8 mouse cellular contexts compared by ENCODE assay signal in genomic region chr9:72531996-72532380, GRCm38 (mm10). TPM values are rescaled to one million over a fixed set of nuclear protein-coding genes. Genes with fewer than 3 reads are reported as not detected.
DNase-seq lines count a peak whose midpoint lies in the region; ATAC-seq and TF ChIP-seq lines count a peak whose summit lies in the region.

Gene Rfx7, plus strand, starts transcription at chr9:72532240.

- no peaks in the 10 kb centered on the region for H3K9me3 ChIP-seq in ES-E14 (ENCODE audit: control insufficient read depth, insufficient read depth, low read depth, low read length)
- no peaks in the 10 kb centered on the region for H3K9me3 ChIP-seq in forebrain, embryonic 11.5 days (ENCODE audit: control insufficient read depth, low read length)
- H3K9me3 ChIP-seq in heart, embryonic 15.5 days (replicated peaks) = no peaks in the 10 kb centered on the region
- H3K9me3 ChIP-seq in liver, embryonic 15.5 days (replicated peaks) = no peaks in the 10 kb centered on the region
- H3K9me3 ChIP-seq in neural tube, embryonic 12.5 days = no peaks in the 10 kb centered on the region

- H3K27me3 ChIP-seq in forebrain, embryonic 11.5 days (ENCODE audit: control insufficient read depth, insufficient read depth, low read length) = no peaks in the 10 kb centered on the region
- no peaks in the 10 kb centered on the region for H3K27me3 ChIP-seq in heart, embryonic 15.5 days
- 0 out of 2 replicates have a peak, but pooled peaks cover 6% of the 10 kb centered on the region for H3K27me3 ChIP-seq in liver, embryonic 15.5 days
- H3K27me3 ChIP-seq in neural tube, embryonic 12.5 days (replicated peaks) = no peaks in the 10 kb centered on the region
- H3K27me3 ChIP-seq in testis, adult 2 months (ENCODE audit: control insufficient read depth, insufficient read depth, low read length) = no peaks in the 10 kb centered on the region

- peaks cover 4 to 10% of the 10 kb centered on the region in 2 experiments; a peak in 3 of 4 replicates for H3K4me1 ChIP-seq in ES-E14 (ENCODE audit: control insufficient read depth in 2 of 2, insufficient read depth in 2 of 2, low read length in 2 of 2, poor library complexity in 1 of 2)
- H3K4me1 ChIP-seq in forebrain, embryonic 11.5 days (replicated peaks; ENCODE audit: control insufficient read depth, insufficient read depth, low read length) = peaks cover 8% of the 10 kb centered on the region
- H3K4me1 ChIP-seq in heart, embryonic 15.5 days (replicated peaks) = peaks cover 13% of the 10 kb centered on the region
- peaks cover 30% of the 10 kb centered on the region for H3K4me1 ChIP-seq in liver, embryonic 15.5 days (replicated peaks)
- H3K4me1 ChIP-seq in neural tube, embryonic 12.5 days = peaks cover 11% of the 10 kb centered on the region
- peaks cover 12% of the 10 kb centered on the region for H3K4me1 ChIP-seq in testis, adult 2 months (ENCODE audit: control insufficient read depth, insufficient read depth, low read length)

- H3K27ac ChIP-seq in ES-E14 (ENCODE audit: insufficient read depth, low read depth, low read length, poor library complexity, severe bottlenecking) = peak within 1 kb of the TSS; percentile 99
- H3K27ac ChIP-seq in forebrain, embryonic 11.5 days (ENCODE audit: low read depth, low read length) = peak within 1 kb of the TSS; percentile 99
- peak within 1 kb of the TSS; percentile 100 for H3K27ac ChIP-seq in heart, embryonic 15.5 days
- H3K27ac ChIP-seq in liver, embryonic 15.5 days (replicated peaks) = peak within 1 kb of the TSS; percentile 93
- peak within 1 kb of the TSS; percentile 99 for H3K27ac ChIP-seq in neural tube, embryonic 12.5 days
- H3K27ac ChIP-seq in testis, adult 2 months (ENCODE audit: control insufficient read depth, insufficient read depth, low read depth, low read length) = peak within 1 kb of the TSS; percentile 93

- peak within 1 kb of the TSS; percentile 70 for H3K4me2 ChIP-seq in forebrain, embryonic 11.5 days (ENCODE audit: low read depth, low read length, severe bottlenecking)
- H3K4me2 ChIP-seq in heart, embryonic 15.5 days = peak within 1 kb of the TSS; percentile 84
- H3K4me2 ChIP-seq in liver, embryonic 15.5 days = peak within 1 kb of the TSS; percentile 96
- peak within 1 kb of the TSS; percentile 68 for H3K4me2 ChIP-seq in neural tube, embryonic 12.5 days (replicated peaks)

- ATAC-seq in forebrain, embryonic 11.5 days (replicated peaks; ENCODE audit: low FRiP score) = peak; percentile 86
- ATAC-seq in heart, embryonic 15.5 days (replicated peaks; ENCODE audit: insufficient number of reproducible peaks, insufficient read depth, low FRiP score, low read depth) = peak; percentile 91
- ATAC-seq in liver, embryonic 15.5 days (ENCODE audit: insufficient read depth) = peak; percentile 88
- ATAC-seq in neural tube, embryonic 12.5 days (ENCODE audit: low FRiP score, low read depth) = peak; percentile 89

- TF ChIP-seq POLR2A in testis, adult 2 months (IDR thresholded peaks at IDR 0.05; ENCODE audit: control insufficient read depth, low read depth, low read length) = peak; percentile 63

- H3K4me3 ChIP-seq in ES-E14 (ENCODE audit: insufficient read depth in 1 of 2, low read depth in 1 of 2, low read length in 2 of 2, poor library complexity in 1 of 2, severe bottlenecking in 1 of 2) = peak within 1 kb of the TSS; percentile 91 to 97
- peak within 1 kb of the TSS; percentile 92 for H3K4me3 ChIP-seq in forebrain, embryonic 11.5 days (ENCODE audit: low read depth, low read length)
- H3K4me3 ChIP-seq in heart, embryonic 15.5 days = peak within 1 kb of the TSS; percentile 98
- peak within 1 kb of the TSS; percentile 92 for H3K4me3 ChIP-seq in liver, embryonic 15.5 days (replicated peaks)
- H3K4me3 ChIP-seq in neural tube, embryonic 12.5 days = peak within 1 kb of the TSS; percentile 85
- H3K4me3 ChIP-seq in testis, adult 2 months (ENCODE audit: control insufficient read depth, low read depth, low read length) = peak within 1 kb of the TSS; percentile 97

- WGBS in forebrain, embryonic 11.5 days = under 1% methylated on average over 45 of the region's 63 CpGs
- WGBS in heart, embryonic 15.5 days = 1% methylated on average over 30 of the region's 63 CpGs
- WGBS in liver, embryonic 15.5 days (ENCODE audit: insufficient replicate concordance) = 1% methylated on average over 57 of the region's 63 CpGs
- WGBS in neural tube, embryonic 12.5 days = 2% methylated on average over 39 of the region's 63 CpGs

- H3K9ac ChIP-seq in ES-E14 (ENCODE audit: insufficient read depth, low read depth, low read length, poor library complexity, severe bottlenecking) = peak within 1 kb of the TSS; percentile 100
- peak within 1 kb of the TSS; percentile 98 for H3K9ac ChIP-seq in forebrain, embryonic 11.5 days (ENCODE audit: low read length)
- peak within 1 kb of the TSS; percentile 99 for H3K9ac ChIP-seq in heart, embryonic 15.5 days
- H3K9ac ChIP-seq in liver, embryonic 15.5 days = peak within 1 kb of the TSS; percentile 95
- H3K9ac ChIP-seq in neural tube, embryonic 12.5 days = peak within 1 kb of the TSS; percentile 96

- TF ChIP-seq CTCF in testis, adult 2 months (IDR thresholded peaks at IDR 0.05; ENCODE audit: control insufficient read depth, insufficient read depth, insufficient replicate concordance, low read depth, low read length) = no peak

- H3K36me3 ChIP-seq in ES-E14 (ENCODE audit: control insufficient read depth, insufficient read depth, low read length, poor library complexity, severe bottlenecking) = no peaks in the 10 kb centered on the region
- H3K36me3 ChIP-seq in forebrain, embryonic 11.5 days (ENCODE audit: control insufficient read depth, insufficient read depth, low read length) = no peaks in the 10 kb centered on the region
- no peaks in the 10 kb centered on the region for H3K36me3 ChIP-seq in heart, embryonic 15.5 days
- no peaks in the 10 kb centered on the region for H3K36me3 ChIP-seq in liver, embryonic 15.5 days (replicated peaks)
- H3K36me3 ChIP-seq in neural tube, embryonic 12.5 days = no peaks in the 10 kb centered on the region
- H3K36me3 ChIP-seq in testis, adult 2 months (ENCODE audit: control insufficient read depth, insufficient read depth, low read length) = no peaks in the 10 kb centered on the region

- no peak for DNase-seq in ES-E14 (ENCODE audit: low read depth, low spot score)
- peak; percentile 41 for DNase-seq in c-Kit-positive CD71-positive TER-119-negative erythroid progenitor cells, embryonic 14.5 days (ENCODE audit: low read depth)
- peak; percentile 91 for DNase-seq in forebrain, embryonic 11.5 days (ENCODE audit: low spot score)
- DNase-seq in kidney, postnatal 25 days = peak; percentile 73 to 91

- in situ Hi-C loops in ES-E14 (cut with MboI; ENCODE audit: low sequenced_read_pairs in 2 of 2, unreplicated experiment in 2 of 2) = no loop called here

TF ChIP-seq in ES-E14, 5 proteins besides CTCF, POLR2A, EP300 and RAD21:
- TF ChIP-seq HCFC1 (IDR thresholded peaks at IDR 0.05; ENCODE audit: borderline replicate concordance, insufficient read depth, low read length) (no peak), ZC3H11A (IDR thresholded peaks at IDR 0.05; ENCODE audit: borderline replicate concordance, low read depth, low read length) (no peak), CHD2 (IDR thresholded peaks at IDR 0.05; ENCODE audit: low read depth, low read length) (no peak)

RNA-seq across cellular contexts. Expression of gene Rfx7, which starts in this region (rescaled TPM):
- total RNA-seq in ES-E14 (2012; rRNA removed) = 19.9 and 23.8 TPM in 2 replicates
- polyA plus RNA-seq in forebrain, embryonic 11.5 days (2014; fragmentation: Nextera tagmentation; extraction: Ambion mirVana) = 27.0 and 28.0 TPM in 2 replicates
- 6.2 and 7.8 TPM in 2 replicates for polyA plus RNA-seq in heart, embryonic 15.5 days (2015; fragmentation: Nextera tagmentation; extraction: Ambion mirVana)
- 2.3 TPM in 2 replicates for polyA plus RNA-seq in liver, embryonic 15.5 days (2015; fragmentation: Nextera tagmentation; extraction: Ambion mirVana)
- polyA plus RNA-seq in neural tube, embryonic 12.5 days (2016; fragmentation: Nextera tagmentation; extraction: Ambion mirVana) = 17.4 and 20.8 TPM in 2 replicates
- 5.6 and 6.4 TPM in 2 replicates for polyA plus RNA-seq in testis, adult 2 months (2012; rRNA removed)
